Mouse (Mus musculus) midbrain, embryonic 11.5 days (tissue): ENCODE results near the gene Mapk8. TPM values are rescaled to one million over a fixed set of nuclear protein-coding genes. Genes with fewer than 3 reads are reported as not detected.
"Not testable (repeated sequence)": the region's sequence is repeated elsewhere in the genome, so short reads cannot be mapped to it uniquely, and the experiment has no call there.

ENCODE experiments used
- ATAC-seq: fragments of 200-750 bp; cut with Nextera tagmentation; 2 replicates; pipeline ENCODE4 v1.8.0; 2017; ENCODE audit warnings: moderate TSS enrichment, moderate library complexity; ENCODE audit not compliant: low FRiP score
- DNase-seq: peaks from one replicate; pipeline ENCODE4 v3.0.0; 2015; ENCODE audit warnings: low spot score; ENCODE audit errors: missing footprints
- H3K27ac ChIP-seq: fragments of 300-500 bp; sonication (generic); 2 replicates; pipeline ENCODE4 v1.5.1; 2014; ENCODE audit warnings: low read depth, low read length
- H3K27me3 ChIP-seq: fragments of 300-500 bp; sonication (generic); 2 replicates; pipeline ENCODE4 v1.6.1; 2014; ENCODE audit warnings: mild to moderate bottlenecking, low read length, moderate library complexity, mixed read lengths; ENCODE audit not compliant: control insufficient read depth, insufficient read depth
- H3K36me3 ChIP-seq: fragments of 300-500 bp; sonication (generic); 2 replicates; pipeline ENCODE4 v1.6.1; 2014; ENCODE audit warnings: mild to moderate bottlenecking, low read length, moderate library complexity, mixed read lengths; ENCODE audit not compliant: control insufficient read depth, insufficient read depth
- H3K4me1 ChIP-seq: fragments of 300-500 bp; sonication (generic); 2 replicates; pipeline ENCODE4 v1.6.1; 2014; ENCODE audit warnings: low read length; ENCODE audit not compliant: control insufficient read depth, insufficient read depth
- H3K4me2 ChIP-seq: fragments of 300-500 bp; sonication (generic); 2 replicates; pipeline ENCODE4 v1.6.1; 2014; ENCODE audit warnings: mild to moderate bottlenecking, moderate library complexity
- H3K4me3 ChIP-seq: fragments of 300-500 bp; sonication (generic); 2 replicates; pipeline ENCODE4 v1.5.1; 2014; ENCODE audit warnings: low read depth, low read length
- H3K9ac ChIP-seq: fragments of 300-500 bp; sonication (generic); 2 replicates; pipeline ENCODE4 v1.6.1; 2014; ENCODE audit warnings: low read length
- H3K9me3 ChIP-seq: fragments of 300-500 bp; sonication (generic); 2 replicates; pipeline ENCODE4 v1.6.1; 2016; ENCODE audit warnings: low read length; ENCODE audit not compliant: control insufficient read depth
- WGBS: fragments of 180-500 bp; shearing (Covaris S2); extraction: QIAGEN DNeasy Blood & Tissue Kit; methylation state at CpG from one replicate; pipeline ENCODE4 v1.1.7; 2014; 5-methylcytosine and 5-hydroxymethylcytosine counted together
- polyA plus RNA-seq: library from polyadenylated mRNA; unstranded; fragments of >200 nt; fragmentation: Nextera tagmentation; extraction: Ambion mirVana; gene quantifications from 2 replicates; pipeline ENCODE4 v1.2.1, GENCODE M21; 2014

Mapk8 gene
- polyA plus RNA-seq, 1 experiment from 2014 or later, result 27.4 TPM

GRCm38 (mm10) chr14:33450331-33450730 lies 3.4 kb upstream of the Mapk8 start:
- peaks cover 5% of the 10 kb centered on the region; the same call in 1 of the 2 replicates for H3K27me3 ChIP-seq
- ATAC-seq (no peak), DNase-seq (no peak)
- H3K27ac ChIP-seq, result no peak overlapping the region
- H3K9ac ChIP-seq, result no peak overlapping the region
- H3K4me2 ChIP-seq, result no peak overlapping the region
- no peaks in the 10 kb centered on the region for H3K9me3 ChIP-seq
- H3K4me3 ChIP-seq, result no peak overlapping the region
- H3K4me1 ChIP-seq, result 0 out of 2 replicates have a peak, but pooled peaks cover 4% of the 10 kb centered on the region
- no peaks in the 10 kb centered on the region for H3K36me3 ChIP-seq

DNA sequence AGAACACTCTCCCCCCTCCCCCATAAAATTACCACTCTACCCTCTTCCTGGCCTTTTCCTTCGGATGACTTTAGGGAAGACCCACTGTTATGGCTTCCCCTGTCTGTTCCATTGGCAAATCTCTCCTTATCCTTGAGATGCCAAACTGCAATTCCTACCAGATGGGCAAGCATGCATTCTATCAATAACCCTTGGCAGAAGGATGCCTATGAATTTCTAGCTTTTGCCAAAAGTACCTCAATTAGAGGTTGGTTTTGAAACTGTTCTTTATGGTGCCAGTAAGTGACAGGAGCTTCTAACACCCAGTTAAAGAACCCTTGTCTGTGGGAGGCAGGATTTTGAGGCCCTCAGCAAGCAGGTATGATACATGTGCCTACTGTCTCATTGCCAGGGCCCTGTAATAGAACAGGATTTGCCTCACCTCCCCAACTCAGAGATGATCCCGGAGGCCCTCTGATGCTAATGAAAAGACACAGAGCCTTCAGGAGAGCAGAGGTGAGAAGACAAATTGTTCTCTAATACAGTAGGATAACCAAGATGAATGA lies 2.4 kb upstream of the Mapk8 start:
- Histone ChIP-seq H3K27me3 (peaks cover 5% of the 10 kb centered on the region; the same call in 1 of the 2 replicates), H3K9me3 (no peaks in the 10 kb centered on the region), H3K9ac (no peak overlapping the region), H3K4me2 (no peak overlapping the region), H3K4me1 (0 out of 2 replicates have a peak, but pooled peaks cover 7% of the 10 kb centered on the region), H3K27ac (no peak overlapping the region), H3K36me3 (no peaks in the 10 kb centered on the region), H3K4me3 (no peak overlapping the region)
- ATAC-seq, result no peak
- no peak for DNase-seq
- 82% methylated on average over 2 of the region's 2 CpGs for WGBS

GRCm38 (mm10) chr14:33448276-33448675 lies 1.3 kb upstream of the Mapk8 start:
- H3K27me3 ChIP-seq, result peaks cover 5% of the 10 kb centered on the region; the same call in 1 of the 2 replicates
- no peak overlapping the region for H3K4me2 ChIP-seq
- peaks cover 7% of the 10 kb centered on the region; the same call in 1 of the 2 replicates for H3K4me1 ChIP-seq
- ATAC-seq (no peak), DNase-seq (no peak)
- no peak overlapping the region for H3K9ac ChIP-seq
- H3K27ac ChIP-seq, result no peak overlapping the region
- WGBS, result 86% methylated on average over 4 of the region's 4 CpGs
- H3K36me3 ChIP-seq, result no peaks in the 10 kb centered on the region
- H3K9me3 ChIP-seq, result no peaks in the 10 kb centered on the region
- no peak overlapping the region for H3K4me3 ChIP-seq

DNA sequence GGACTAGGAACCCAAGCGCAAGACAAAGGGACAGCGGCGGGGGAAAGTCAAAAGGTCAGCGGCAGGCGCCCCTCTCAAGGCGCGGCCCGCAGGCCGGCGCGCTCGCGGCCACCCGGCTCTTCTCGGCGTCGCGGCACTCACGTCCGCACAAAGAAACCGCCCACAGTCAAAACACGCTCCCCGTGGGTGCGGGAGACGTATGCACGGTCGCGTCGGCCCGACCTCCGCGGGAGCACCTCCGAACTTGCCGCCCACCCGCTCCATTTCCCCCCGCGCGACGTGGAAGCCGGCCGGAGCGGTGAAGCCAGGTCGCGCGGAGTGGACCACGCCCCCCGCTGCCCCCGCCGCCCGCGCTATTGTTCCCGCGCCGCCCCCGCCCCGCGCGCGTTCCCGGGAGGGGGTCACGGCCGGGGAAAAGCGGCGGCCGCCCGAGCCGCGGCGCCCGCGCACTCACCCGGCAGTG lies 366 bp downstream of the Mapk8 start:
- DNase-seq (peak; percentile 93), ATAC-seq (peak; percentile 65)
- under 1% methylated on average over 55 of the region's 72 CpGs for WGBS

DNA sequence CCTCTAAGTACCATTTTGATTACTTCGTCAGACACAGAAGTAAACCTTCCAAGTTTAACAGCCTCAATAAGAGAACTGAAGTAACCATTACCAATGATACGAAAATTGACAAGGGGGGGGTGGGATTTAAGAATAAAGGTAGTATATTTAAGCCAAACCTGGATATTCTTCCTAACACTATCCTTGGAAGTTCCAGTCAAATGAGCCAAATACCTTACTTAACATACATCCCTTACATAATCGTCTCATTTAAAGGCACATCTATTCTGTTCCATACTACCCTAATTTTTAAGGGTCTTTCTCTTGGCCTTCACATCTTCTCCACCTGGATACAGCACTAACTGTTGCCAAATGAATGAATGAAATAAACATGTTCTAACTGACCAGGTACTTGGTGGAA lies 996 bp downstream of the Mapk8 start:
- H3K27ac ChIP-seq, result no peak overlapping the region

More for the DNA sequence above, 366 bp downstream of the Mapk8 start:
- Histone ChIP-seq H3K9ac (peak overlapping the region; percentile 95), H3K4me2 (peak overlapping the region; percentile 61), H3K27ac (peak overlapping the region; percentile 86), H3K9me3 (no peaks in the 10 kb centered on the region), H3K36me3 (no peaks in the 10 kb centered on the region), H3K4me3 (peak overlapping the region; percentile 91), H3K27me3 (peaks cover 5% of the 10 kb centered on the region; the same call in 1 of the 2 replicates), H3K4me1 (peaks cover 7% of the 10 kb centered on the region; the same call in 1 of the 2 replicates)

DNA sequence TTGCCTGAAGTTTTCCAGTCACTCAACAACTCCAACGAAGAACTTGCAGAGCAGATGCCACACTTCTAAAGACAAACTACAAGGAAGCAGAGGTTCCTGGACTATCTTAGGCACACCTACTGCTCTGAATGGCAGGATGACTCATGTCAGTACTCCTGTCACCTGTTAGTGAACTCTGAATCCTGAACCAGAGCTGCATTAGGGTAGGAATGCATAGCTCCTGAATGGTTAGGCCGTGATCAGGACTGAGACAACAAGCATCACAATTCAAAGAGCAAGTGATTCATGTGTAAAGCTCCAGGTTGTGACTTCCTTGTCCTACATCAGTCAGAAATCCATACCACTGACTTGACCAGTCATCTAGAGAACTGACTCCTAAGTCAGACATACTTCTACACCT lies 3.2 kb downstream of the Mapk8 start:
- no peak overlapping the region for H3K27ac ChIP-seq
- no peak overlapping the region for H3K9ac ChIP-seq
- no peak for ATAC-seq
- H3K4me2 ChIP-seq, result no peak overlapping the region
- H3K4me3 ChIP-seq, result no peak overlapping the region
- no peaks in the 10 kb centered on the region for H3K36me3 ChIP-seq
- WGBS, result 86% methylated on average over 2 of the region's 2 CpGs
- DNase-seq, result peak; percentile 75
- H3K27me3 ChIP-seq, result peaks cover 2% of the 10 kb centered on the region; the same call in 1 of the 2 replicates
- H3K9me3 ChIP-seq, result no peaks in the 10 kb centered on the region
- H3K4me1 ChIP-seq, result peaks cover 3% of the 10 kb centered on the region; the same call in 1 of the 2 replicates

More for the DNA sequence above, 996 bp downstream of the Mapk8 start:
- Histone ChIP-seq H3K27me3 (peaks cover 5% of the 10 kb centered on the region; the same call in 1 of the 2 replicates), H3K9me3 (no peaks in the 10 kb centered on the region), H3K9ac (peak overlapping the region; percentile 95), H3K4me3 (peak overlapping the region; percentile 91), H3K4me2 (peak overlapping the region; percentile 61), H3K4me1 (peaks cover 3% of the 10 kb centered on the region; the same call in 1 of the 2 replicates), H3K36me3 (no peaks in the 10 kb centered on the region)
- WGBS, result 44% methylated on average over 3 of the region's 3 CpGs
- DNase-seq (peak; percentile 90), ATAC-seq (no peak)

DNA sequence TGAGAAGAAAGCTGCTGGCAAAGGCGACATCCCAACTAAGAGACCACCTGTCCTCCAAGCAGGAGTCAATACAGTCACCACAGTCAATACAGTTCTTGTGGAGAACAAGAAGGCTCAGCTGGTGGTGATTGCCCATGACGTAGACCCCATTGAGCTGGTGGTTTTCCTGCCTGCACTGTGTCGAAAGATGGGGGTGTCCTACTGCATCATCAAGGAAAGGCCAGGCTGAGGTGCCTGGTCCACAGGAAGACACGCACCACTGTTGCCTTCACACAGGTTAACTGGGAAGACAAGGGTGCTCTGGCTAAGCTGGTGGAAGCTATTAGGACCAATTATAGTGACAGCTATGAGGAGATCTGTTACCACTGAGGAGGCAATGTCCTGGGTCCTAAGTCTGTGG lies 14.5 kb downstream of the Mapk8 start:
- H3K27ac ChIP-seq, H3K36me3 ChIP-seq, H3K9me3 ChIP-seq, H3K4me1 ChIP-seq, ATAC-seq, H3K27me3 ChIP-seq, DNase-seq, H3K4me2 ChIP-seq, H3K4me3 ChIP-seq, H3K9ac ChIP-seq: not testable (repeated sequence)
- WGBS, result 88% methylated on average over 4 of the region's 4 CpGs

- H3K4me3 ChIP-seq, result no peak overlapping the region
- no peak for DNase-seq
- no peak overlapping the region for H3K9ac ChIP-seq
- H3K9me3 ChIP-seq, result no peaks in the 10 kb centered on the region
- ATAC-seq, result no peak
- no peak overlapping the region for H3K4me2 ChIP-seq
- H3K4me1 ChIP-seq, result no peaks in the 10 kb centered on the region
- no peaks in the 10 kb centered on the region for H3K27me3 ChIP-seq
- no peaks in the 10 kb centered on the region for H3K36me3 ChIP-seq
- H3K27ac ChIP-seq, result no peak overlapping the region
Measured at GRCm38 (mm10) chr14:33424124-33424523, 22.8 kb downstream of the Mapk8 start.

GRCm38 (mm10) chr14:33423003-33423402 lies 24.0 kb downstream of the Mapk8 start:
- Histone ChIP-seq H3K4me3 (no peak overlapping the region), H3K27ac (no peak overlapping the region), H3K4me1 (no peaks in the 10 kb centered on the region), H3K9ac (no peak overlapping the region), H3K9me3 (no peaks in the 10 kb centered on the region), H3K4me2 (no peak overlapping the region), H3K36me3 (no peaks in the 10 kb centered on the region), H3K27me3 (no peaks in the 10 kb centered on the region)
- ATAC-seq, result no peak
- DNase-seq, result peak; percentile 39
- 94% methylated on average over 1 of the region's 1 CpGs for WGBS
